Mouse (Mus musculus) left cerebral cortex, postnatal 14 days (tissue): Measurements from ENCODE around the gene Kcnab1. TPM values are rescaled to one million over a fixed set of nuclear protein-coding genes. Genes with fewer than 3 reads are reported as not detected.
A peak's percentile ranks its signal among the peaks of the same experiment; 100 is the strongest.

Source experiments
- DNase-seq, 2 experiments: peaks; one replicate each; pipeline ENCODE4 v3.0.0; 2021 to 2022; ENCODE audit warnings: low spot score in 2 of 2, mixed read lengths in 1 of 2
- intact Hi-C: fragments of 180-260 bp; cut with DNase I; formaldehyde crosslinking; loops from one replicate; pipeline ENCODE4 v1.15.1; 2025
- total RNA-seq, 2 experiments: library from RNA; stranded (reverse); gene quantifications; 2 replicates each; pipeline ENCODE4 v1.2.3; 2021

Kcnab1 gene
- total RNA-seq, 2 experiments from 2014 or later, result 45.6 to 64.4 TPM

DNA sequence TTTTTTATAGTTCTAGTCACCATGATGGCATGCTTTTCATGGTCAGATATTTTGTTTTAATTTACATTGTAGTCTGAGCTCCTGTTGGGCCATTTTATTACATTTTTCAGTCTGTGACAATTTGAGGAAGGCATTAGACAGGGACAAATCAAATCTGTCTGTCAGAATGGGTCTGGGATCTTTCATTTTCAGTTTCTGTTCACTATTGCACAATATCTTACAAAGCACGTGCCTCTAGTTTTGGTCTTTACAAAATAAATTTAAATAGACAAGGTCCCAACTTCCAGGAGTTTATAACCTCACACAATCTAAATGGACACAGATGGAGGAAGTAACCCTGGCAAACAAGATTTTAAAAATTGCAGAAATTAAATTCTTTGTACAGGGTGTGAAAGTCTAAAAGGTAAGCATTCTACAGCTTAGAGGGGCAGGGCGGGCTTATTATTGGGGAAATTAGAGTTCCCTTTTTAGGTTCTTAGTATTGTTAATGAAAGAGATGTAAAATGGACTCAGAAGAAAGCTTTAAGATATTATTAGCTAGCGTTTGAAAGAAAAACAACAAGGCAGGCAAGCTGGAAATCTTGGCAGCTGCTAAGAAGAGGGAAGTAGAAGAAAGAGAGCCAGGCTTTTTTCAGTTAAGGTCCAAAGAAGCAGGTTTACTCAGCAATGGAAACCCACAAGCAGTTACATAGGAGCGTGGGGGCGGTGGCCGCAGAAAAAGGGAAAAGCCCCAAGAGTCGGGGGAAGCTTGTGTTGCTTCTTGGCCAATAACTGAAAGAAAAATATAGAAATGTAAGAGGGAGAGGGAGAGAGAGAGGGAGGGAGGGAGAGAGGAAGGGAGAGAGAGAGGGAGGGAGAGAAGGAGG lies 78.9 kb downstream of the Kcnab1 start:
- peak in 1 of 2 experiments; percentile 11 for DNase-seq
- intact Hi-C loops, result no loop called here

DNA sequence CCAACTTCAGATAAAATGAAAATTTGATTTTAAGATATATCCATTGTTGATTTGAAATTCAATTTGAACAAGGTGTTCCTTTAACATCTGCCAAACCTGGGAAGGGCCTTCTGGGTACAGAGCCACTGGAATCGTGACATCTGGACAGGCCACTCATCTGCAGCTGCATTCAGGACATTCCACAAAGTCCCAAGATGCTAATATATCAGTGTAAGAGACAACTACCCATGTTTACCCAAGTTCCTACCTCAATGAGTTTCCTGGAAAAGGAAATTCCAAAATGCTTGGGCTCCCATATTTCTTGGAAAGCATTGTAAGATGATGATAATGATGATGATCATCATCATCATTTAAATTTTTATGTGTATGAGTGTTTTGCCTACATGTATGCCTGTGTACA lies 91.4 kb downstream of the Kcnab1 start:
- DNase-seq, result no peak
- intact Hi-C loops, result no loop called here

DNA sequence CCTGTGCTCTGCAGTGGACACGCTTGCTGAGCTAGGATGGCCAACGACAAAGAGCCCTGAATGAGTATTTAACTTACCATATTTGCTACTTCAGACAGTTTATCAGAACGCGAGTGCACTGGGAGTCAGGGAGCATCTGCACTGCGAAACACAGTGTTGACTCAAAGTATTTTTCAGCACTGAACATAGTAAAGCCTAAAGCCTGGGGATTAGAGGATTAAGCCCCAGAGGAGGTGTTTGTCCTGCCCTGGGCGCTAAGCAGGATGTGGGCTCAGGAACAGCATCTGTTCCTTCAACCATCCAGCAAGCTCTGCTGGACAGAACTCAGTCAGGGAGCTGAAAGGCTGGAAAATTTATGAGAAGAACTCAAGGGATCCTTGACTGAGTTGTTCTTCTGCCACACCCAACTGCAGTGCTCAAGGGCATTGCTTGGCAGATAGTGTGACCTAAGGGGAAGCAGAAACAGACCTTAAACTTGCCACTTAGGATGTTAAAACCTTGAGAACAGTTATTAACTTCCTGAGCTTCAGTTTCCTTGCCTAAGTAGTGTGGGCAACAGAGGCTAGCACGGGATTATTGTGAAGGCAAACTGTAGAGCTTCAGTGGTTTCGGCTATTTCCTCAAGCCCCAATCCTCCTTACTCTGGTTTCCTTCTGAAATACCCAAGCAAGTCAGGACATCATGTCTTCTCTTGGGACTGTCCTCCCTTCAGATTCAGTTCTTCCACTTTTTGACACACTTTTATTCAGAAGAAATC lies 94.4 kb downstream of the Kcnab1 start:
- intact Hi-C loops, result no loop called here
- no peak for DNase-seq

DNA sequence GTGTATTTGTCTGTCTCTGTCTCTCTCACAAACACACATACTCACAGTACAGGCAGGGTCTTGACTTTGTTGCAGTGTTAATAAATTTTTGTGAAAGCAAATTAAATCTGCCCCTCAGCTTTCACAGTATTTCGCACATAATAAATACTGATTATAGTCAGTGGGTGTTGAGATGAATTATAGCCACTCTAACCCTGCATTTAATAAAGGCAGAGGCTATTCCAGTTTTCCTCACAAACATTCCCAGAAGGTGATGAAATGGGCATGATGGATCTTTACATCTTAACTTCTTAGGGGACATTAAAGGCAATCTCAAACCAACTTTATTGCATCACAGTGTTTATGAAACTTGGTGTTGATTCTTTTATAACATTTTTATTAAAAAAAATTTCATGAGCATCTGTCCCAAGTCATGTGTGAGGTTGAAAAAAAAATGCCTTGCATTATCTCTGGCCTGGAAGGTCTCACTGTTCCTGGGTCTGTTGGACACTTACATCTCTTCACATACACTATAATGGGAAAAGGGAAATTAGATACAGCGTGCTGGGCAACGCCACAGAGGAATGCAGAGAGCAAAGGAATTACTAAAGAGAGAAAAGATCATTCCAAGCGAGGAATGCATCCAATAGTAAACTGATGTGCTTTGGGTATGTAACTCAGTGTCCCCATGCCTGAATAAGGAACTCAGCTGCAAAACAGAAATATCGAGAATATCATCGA lies 95.3 kb downstream of the Kcnab1 start:
- DNase-seq, result no peak
- intact Hi-C loops, result no loop called here

DNA sequence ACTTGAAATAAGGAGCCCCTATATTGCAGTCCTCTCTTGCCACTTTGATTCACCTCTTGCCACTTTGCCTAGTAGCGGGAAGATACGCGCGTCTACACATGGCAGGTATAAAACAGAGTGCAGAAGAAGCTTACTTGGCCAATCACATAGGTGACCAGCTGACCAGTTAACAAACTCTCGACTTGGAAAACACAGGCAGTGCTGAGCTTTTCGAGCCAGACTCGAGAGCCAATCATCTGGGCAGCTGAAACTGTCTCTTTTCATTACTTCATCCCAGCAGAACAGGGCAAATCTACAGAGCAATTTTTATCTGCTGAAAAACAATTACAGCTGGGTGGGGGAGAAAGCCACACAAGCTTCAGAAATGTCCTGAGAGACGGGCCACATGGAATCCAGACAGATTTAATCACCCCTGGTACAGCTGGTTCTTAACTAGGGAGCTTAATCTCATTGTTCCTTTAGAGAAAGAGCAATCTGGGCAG lies 96.4 kb downstream of the Kcnab1 start:
- intact Hi-C loops, result no loop called here
- no peak for DNase-seq

DNA sequence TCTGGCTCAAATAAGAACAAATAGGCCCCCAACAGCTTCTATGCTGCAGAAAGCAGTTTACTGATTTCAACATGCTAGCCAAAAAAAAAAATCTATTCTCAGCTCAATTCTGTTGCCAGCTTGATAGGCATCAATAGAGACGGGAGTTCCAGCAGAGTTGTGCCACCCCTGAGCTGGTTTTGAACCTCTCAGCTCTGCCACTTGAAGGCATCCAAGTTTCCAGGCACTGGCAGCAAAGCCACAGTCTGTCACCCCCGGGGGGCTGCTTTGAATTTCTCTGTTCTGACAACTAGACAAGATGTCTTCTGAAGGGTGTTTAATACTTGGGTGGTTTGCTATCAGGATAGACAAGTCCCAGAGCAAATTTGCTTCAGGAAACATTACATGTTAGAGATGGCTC lies 104.5 kb downstream of the Kcnab1 start:
- intact Hi-C loops, result no loop called here
- no peak for DNase-seq

DNA sequence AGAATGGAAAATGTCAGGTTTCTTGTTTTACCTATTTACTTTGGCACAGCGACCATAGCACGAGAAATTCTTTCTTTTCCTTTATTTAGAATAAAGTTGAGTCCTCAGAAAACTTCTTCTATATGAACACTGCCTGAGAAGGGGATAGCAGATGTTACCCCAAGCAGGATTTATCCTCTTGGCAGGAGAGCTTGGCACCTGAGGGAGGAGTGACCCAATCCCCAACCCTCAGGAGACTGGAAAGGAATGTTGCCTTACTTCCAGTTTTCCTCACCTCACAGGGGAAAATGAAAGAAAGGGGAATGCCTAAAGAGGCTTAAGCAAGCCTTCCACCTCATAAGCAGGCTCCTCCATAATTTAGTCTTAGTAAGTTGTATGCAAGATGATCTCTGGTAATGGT lies 105.5 kb downstream of the Kcnab1 start:
- DNase-seq, result no peak
- intact Hi-C loops, result no loop called here

DNA sequence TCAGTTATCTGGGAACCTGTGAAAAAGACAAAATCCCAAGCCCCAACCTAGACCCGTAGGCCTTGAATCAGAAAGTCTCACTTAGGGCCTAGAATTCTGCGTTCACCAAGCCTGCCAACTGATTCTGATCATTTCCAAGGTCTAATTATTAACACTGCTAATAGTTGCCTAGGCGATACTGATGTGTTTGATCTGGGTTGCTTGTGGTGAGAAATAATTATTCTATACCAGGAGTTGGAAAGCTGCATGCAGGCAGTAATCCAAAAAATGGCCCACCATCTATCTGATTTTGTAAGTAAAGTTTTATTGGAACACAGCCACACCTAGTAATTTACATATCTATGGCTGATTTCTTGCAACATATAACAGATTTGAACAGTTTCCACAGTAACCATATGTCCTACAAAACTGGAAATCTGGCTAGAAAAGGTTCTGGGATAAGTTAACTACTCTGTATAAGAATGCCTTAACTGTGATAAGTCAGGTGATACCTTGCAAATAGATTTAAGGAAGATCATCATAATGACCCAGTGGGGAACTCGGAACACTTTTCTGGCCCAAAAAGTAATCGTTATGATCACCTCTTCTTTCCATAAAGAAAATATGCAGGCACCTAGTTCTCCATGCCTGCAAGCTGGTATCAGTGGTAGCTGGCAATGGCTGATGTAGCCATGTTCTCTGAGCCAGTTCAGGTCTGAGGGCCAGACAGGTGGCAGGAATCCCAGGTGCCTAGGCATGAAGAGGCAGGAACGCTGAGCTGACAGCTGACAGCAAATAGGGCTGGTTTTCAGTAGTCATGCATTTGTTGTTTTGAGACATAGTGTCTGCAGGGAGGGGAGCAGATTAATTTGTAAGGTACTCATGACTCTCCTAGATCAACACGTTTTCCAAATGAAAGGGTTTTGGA lies 108.7 kb downstream of the Kcnab1 start:
- intact Hi-C loops, result no loop called here
- DNase-seq, result peak in 1 of 2 experiments; percentile 20

DNA sequence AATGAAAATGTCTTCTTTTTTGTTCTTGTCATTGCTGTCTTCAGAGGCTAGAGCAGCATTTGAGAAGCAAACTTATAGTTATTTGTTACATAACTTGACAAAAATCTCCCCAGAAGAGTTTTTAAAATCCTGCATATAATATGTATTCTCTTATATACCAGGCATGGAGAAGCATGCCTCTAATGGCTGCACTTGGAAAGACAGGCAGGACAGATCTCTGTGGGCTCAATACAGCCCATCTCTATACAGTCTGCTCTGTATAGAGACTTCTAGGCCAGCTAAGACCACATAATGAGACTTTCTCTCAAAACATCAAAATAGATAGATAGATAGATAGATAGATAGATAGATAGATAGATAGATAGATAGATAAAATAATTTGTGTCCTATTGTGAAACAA lies 111.1 kb downstream of the Kcnab1 start:
- DNase-seq, result no peak
- intact Hi-C loops, result no loop called here

DNA sequence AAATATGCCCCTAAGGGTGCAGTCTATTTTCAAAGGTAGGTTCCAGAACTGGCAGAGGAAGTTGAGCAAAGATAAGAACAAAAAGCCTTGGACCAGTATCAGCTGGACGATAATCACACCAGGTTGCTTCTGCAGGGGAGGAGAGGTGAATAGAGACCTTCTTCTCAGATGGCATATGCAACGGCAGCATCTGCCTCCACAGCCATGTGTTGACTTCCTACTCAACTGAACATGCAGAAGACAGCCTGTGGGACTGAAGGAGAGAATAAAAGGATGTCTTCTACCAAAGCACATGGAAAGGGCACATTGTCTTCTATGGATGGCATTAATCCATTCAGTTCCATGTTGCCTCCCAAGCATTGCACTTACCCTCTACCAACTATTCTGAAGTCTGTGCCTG lies 114.5 kb downstream of the Kcnab1 start:
- DNase-seq, result no peak
- intact Hi-C loops, result no loop called here

DNA sequence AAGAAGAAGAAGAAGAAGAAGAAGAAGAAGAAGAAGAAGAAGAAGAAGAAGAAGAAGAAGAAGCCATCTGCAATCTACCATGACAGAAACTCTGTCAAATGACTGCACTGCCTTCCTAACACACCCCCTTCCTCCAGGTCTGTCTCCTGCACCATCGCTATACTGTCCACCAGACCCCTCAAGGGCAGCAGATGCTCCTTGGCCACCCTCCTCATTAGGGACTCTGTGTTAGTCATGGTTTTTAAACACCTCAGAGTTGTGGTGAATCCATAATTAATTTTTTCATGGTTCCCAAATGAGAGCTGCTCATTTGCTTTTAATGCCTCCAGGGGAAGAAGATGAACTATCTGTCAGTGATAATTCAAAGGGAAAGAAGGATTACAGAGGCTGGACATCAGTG lies 121.8 kb downstream of the Kcnab1 start:
- intact Hi-C loops, result no loop called here
- DNase-seq, result no peak

DNA sequence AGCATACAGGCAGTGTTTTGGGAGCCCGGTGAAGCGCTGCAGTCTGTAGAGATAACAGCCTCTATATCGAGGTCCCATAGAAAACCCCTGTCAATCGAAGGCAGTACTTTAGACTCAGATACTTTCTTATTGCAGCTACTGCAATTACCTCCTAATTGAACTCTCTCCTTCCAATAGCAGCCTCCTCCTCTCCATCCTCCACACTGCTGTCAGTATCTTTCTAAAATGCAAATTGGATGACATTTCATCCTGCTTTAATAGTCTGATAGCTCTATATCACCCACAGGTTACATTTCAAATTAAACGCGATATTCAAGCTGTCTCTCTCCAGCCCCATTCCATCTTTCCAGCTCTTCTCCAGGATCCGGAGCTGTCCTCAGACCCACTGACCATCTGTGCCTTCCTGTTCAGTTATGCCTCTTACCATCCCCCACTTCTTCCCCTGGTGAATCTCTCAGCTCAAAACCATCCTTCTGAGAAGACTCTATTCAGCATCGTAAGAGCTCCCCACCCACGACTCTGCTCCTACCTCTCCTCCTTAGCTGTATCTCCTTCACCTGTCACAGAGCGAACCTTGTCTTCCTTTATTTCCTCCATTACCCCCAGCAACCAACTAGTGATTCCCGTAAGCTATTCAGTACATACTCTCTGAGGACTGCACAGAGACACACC lies 122.4 kb downstream of the Kcnab1 start:
- DNase-seq, result no peak
- intact Hi-C loops, result no loop called here

DNA sequence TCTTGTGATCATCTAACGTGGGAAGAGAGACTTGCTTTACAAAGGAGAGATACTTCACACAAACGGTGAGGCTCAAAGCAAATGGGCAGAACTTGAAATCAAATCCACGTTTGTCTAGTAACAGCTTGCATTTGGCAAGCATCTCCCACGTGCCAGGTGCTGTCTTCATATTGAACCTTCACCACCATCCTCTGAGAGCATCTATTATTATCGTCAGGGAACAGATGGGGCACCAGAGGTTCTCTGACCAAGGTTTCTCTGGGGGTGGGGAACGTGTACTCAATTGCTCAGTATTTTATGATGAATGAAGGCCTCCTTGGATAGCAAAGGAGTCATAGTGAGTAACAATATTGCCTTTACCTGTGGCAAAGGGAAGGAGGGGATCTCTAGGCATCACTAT lies 139.8 kb downstream of the Kcnab1 start:
- DNase-seq, result no peak
- intact Hi-C loops, result no loop called here

DNA sequence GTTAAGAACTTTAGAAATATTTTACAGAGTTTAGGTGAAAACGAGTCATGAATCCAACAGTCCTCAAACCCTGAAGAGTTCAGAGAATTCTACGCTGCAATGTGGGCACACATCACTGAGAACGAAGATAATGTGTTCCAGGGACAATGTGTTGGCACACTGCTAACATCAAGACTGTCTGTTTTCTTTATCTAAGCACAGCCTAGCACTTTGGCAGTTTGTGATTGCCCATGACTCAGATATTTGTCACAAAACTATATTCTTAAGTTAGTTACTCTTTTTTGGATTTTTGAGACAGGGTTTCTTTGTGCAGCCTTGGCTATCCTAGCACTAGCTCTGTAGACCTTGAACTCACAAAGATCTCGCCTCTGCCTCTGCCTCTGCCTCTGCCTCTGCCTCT lies 151.3 kb downstream of the Kcnab1 start:
- no peak for DNase-seq
- intact Hi-C loops, result no loop called here

DNA sequence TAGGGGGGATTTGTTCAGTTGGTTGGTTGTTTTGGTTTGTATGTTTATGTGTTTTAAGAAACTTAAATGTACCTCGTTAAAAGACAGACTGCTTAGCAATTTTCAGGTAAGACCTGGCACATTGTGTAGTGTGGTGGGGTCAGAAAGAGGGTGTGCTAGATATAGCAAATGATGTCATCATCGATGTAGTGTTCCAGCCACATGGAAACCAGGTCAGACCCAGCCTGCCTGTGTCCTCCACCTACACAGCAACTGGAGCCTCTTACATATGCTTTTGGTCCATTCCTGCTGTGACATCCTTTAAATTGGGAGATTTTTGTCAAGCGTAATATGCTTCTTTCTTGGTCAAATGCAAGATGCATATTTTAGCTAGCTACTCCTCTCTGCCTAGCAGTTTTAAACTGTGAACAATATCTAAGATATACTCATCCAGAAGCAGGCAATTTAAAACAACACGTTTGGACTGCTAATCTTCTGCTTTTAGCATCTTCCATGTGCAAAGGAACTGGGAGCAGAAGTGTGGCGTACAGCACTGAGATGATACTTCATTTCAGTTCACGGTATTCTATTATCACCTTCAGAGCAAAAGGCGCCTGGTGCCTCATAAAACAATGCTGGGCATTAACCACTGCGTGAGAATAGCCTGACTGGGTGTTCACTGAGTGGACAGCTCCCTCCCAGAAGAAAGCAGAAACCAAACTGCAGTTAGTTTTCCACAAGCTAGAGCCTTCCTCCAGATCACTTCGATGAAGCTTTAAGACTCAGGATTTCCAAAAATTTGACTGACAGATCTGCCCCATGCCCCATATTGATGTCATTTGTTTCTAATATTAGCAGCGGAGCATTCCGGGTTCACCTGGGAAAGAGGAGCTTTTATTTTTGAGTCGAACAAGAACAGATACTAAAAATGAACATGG lies 153.6 kb downstream of the Kcnab1 start:
- peak in 1 of 2 experiments; percentile 60 for DNase-seq
- intact Hi-C loops, result no loop called here

DNA sequence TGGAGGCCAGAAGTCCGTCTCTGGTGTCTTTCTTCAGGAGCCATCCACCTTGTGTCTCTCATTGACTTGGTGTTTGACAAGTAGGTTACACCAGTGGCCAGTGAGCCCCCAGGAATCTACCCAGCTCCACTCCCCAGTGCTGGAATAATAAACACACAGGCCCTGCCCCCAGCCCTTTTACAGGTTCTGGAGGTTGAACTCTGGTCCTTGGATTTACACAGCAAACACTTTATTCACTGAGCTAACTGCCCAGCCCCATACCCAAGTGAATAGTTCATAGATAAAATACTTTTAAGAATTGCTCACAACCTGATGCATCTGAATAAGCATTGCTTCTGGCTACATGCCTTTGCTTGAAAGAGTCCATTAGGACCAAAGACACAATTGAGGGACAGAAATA lies 164.1 kb downstream of the Kcnab1 start:
- intact Hi-C loops, result no loop called here
- DNase-seq, result no peak

DNA sequence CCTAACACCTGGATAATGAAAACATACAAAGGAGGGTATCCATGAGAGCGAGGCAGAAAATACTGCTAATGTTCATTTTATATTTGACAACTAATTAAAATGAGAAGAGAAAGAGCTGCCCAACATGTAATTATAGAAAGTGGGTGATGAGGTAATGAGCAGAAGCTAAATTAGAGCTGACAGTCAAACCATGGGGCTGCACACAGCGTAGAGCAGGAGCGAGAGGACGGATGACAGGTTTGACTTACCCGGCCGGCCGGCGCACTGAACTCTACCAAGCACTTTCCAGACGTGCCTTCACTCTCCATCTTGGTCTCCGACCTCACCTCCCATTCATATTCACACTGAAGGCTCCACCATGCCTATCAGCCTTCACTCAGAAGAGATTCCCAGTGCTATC lies 168.6 kb downstream of the Kcnab1 start:
- DNase-seq, result no peak
- intact Hi-C loops, result no loop called here

DNA sequence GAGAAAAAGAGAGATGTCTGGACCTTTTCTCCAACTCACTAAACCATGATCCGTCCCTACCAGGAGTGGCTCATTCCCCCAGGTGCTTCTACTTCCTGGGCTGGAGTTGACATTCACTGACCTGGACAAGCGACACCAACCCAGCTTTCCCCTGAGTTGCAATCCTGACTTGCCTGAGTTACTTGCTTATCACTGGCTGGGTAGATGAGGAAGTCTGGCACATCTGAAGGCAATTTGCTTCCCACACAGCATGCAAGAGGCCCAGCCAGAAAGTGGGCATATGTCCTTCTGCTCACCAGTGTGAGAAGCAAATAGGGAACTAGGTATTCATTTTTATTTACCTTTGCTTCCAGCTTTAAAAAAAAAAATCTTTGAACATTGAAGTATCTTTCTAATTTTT lies 174.2 kb downstream of the Kcnab1 start:
- intact Hi-C loops, result no loop called here
- no peak for DNase-seq
